15 mouse cellular contexts compared by ENCODE assay signal in genomic region chr10:80204055-80204454, GRCm38 (mm10). TPM values are rescaled to one million over a fixed set of nuclear protein-coding genes. Genes with fewer than 3 reads are reported as not detected.
A peak's percentile ranks its signal among the peaks of the same experiment; 100 is the strongest.
DNase-seq lines count a peak whose midpoint lies in the region; ATAC-seq and TF ChIP-seq lines count a peak whose summit lies in the region.
"Had no signal": no experiment of that assay in that cellular context is flagged by ENCODE, and none has a peak within 500 bp of the region (broad histone marks: within the 10 kb centered on the region; RNA-seq: fewer than 3 reads in every experiment).

No protein-coding gene starts in this region.

- intact Hi-C loops in left cerebral cortex, postnatal 4 days (cut with DNase I), result no loop called here

- H3K9me3 ChIP-seq in forebrain, embryonic 10.5 days, result no peaks in the 10 kb centered on the region
- H3K9me3 ChIP-seq in forebrain, postnatal 0 days (ENCODE audit: low read length), result no peaks in the 10 kb centered on the region
- H3K9me3 ChIP-seq in stomach, embryonic 14.5 days (ENCODE audit: control insufficient read depth, low read depth, low read length), result no peaks in the 10 kb centered on the region
- H3K9me3 ChIP-seq in stomach, postnatal 0 days (ENCODE audit: control insufficient read depth, low read length), result no peaks in the 10 kb centered on the region
- H3K9me3 ChIP-seq in midbrain, embryonic 11.5 days (ENCODE audit: control insufficient read depth, low read length), result no peaks in the 10 kb centered on the region
- H3K9me3 ChIP-seq: heart, embryonic 15.5 days; liver, embryonic 15.5 days; neural tube, embryonic 12.5 days had no signal

- H3K27ac ChIP-seq in forebrain, embryonic 10.5 days, result peak overlapping the region; percentile 79
- H3K27ac ChIP-seq in forebrain, postnatal 0 days (ENCODE audit: low read depth, low read length), result no peak overlapping the region
- no peak overlapping the region for H3K27ac ChIP-seq in stomach, embryonic 14.5 days (ENCODE audit: low read length)
- H3K27ac ChIP-seq in stomach, postnatal 0 days (replicated peaks), result no peak overlapping the region
- peak overlapping the region; percentile 71 for H3K27ac ChIP-seq in midbrain, embryonic 11.5 days (ENCODE audit: low read depth, low read length)
- H3K27ac ChIP-seq: heart, embryonic 15.5 days; liver, embryonic 15.5 days; neural tube, embryonic 12.5 days had no signal

- no peak for ATAC-seq in forebrain, postnatal 0 days
- no peak for ATAC-seq in stomach, embryonic 14.5 days (ENCODE audit: insufficient number of reproducible peaks, insufficient read depth, low FRiP score, low read depth)
- no peak for ATAC-seq in stomach, postnatal 0 days (ENCODE audit: low FRiP score, low TSS enrichment)
- ATAC-seq in midbrain, embryonic 11.5 days (ENCODE audit: low FRiP score), result 0 out of 2 replicates have a peak, but pooled peaks have one; percentile 8
- ATAC-seq: Patski had no signal

- WGBS in forebrain, embryonic 10.5 days, result 27% methylated on average over 7 of the region's 7 CpGs
- 13% methylated on average over 7 of the region's 7 CpGs for WGBS in forebrain, postnatal 0 days
- 23% methylated on average over 7 of the region's 7 CpGs for WGBS in stomach, embryonic 14.5 days
- WGBS in stomach, postnatal 0 days, result 22% methylated on average over 7 of the region's 7 CpGs
- 5% methylated on average over 7 of the region's 7 CpGs for WGBS in midbrain, embryonic 11.5 days

- no peak overlapping the region for H3K4me2 ChIP-seq in forebrain, postnatal 0 days (ENCODE audit: low read depth)
- no peak overlapping the region for H3K4me2 ChIP-seq in stomach, embryonic 14.5 days (replicated peaks; ENCODE audit: low read depth, low read length)
- no peak overlapping the region for H3K4me2 ChIP-seq in stomach, postnatal 0 days (replicated peaks; ENCODE audit: low read depth)
- H3K4me2 ChIP-seq in midbrain, embryonic 11.5 days, result no peak overlapping the region
- H3K4me2 ChIP-seq: heart, embryonic 15.5 days; liver, embryonic 15.5 days; neural tube, embryonic 12.5 days had no signal

- peaks cover 43% of the 10 kb centered on the region for H3K4me1 ChIP-seq in forebrain, embryonic 10.5 days
- H3K4me1 ChIP-seq in forebrain, postnatal 0 days (ENCODE audit: insufficient read depth), result peaks cover 5% of the 10 kb centered on the region; the same call in 1 of the 2 replicates
- H3K4me1 ChIP-seq in stomach, embryonic 14.5 days (ENCODE audit: control insufficient read depth, insufficient read depth, low read length), result no peaks in the 10 kb centered on the region
- no peaks in the 10 kb centered on the region for H3K4me1 ChIP-seq in stomach, postnatal 0 days (replicated peaks; ENCODE audit: control insufficient read depth, insufficient read depth)
- H3K4me1 ChIP-seq in midbrain, embryonic 11.5 days (ENCODE audit: control insufficient read depth, insufficient read depth, low read length), result peaks cover 36% of the 10 kb centered on the region
- H3K4me1 ChIP-seq: liver, embryonic 15.5 days had no signal

- H3K36me3 ChIP-seq in forebrain, embryonic 10.5 days (replicated peaks), result no peaks in the 10 kb centered on the region
- no peaks in the 10 kb centered on the region for H3K36me3 ChIP-seq in forebrain, postnatal 0 days (ENCODE audit: insufficient read depth)
- H3K36me3 ChIP-seq in stomach, embryonic 14.5 days (ENCODE audit: control insufficient read depth, insufficient read depth, low read length), result no peaks in the 10 kb centered on the region
- no peaks in the 10 kb centered on the region for H3K36me3 ChIP-seq in stomach, postnatal 0 days (ENCODE audit: control insufficient read depth, insufficient read depth, low read length)
- no peaks in the 10 kb centered on the region for H3K36me3 ChIP-seq in midbrain, embryonic 11.5 days (ENCODE audit: control insufficient read depth, insufficient read depth, low read length)
- H3K36me3 ChIP-seq: heart, embryonic 15.5 days; liver, embryonic 15.5 days; neural tube, embryonic 12.5 days had no signal

- H3K27me3 ChIP-seq in forebrain, embryonic 10.5 days (ENCODE audit: poor library complexity, severe bottlenecking), result peaks cover 28% of the 10 kb centered on the region
- no peaks in the 10 kb centered on the region for H3K27me3 ChIP-seq in forebrain, postnatal 0 days (ENCODE audit: insufficient read depth, low read length)
- H3K27me3 ChIP-seq in stomach, embryonic 14.5 days (ENCODE audit: control insufficient read depth, insufficient read depth, low read length), result no peaks in the 10 kb centered on the region
- no peaks in the 10 kb centered on the region for H3K27me3 ChIP-seq in stomach, postnatal 0 days (ENCODE audit: control insufficient read depth, insufficient read depth, low read length)
- no peaks in the 10 kb centered on the region for H3K27me3 ChIP-seq in midbrain, embryonic 11.5 days (ENCODE audit: control insufficient read depth, insufficient read depth, low read length)
- H3K27me3 ChIP-seq: neural tube, embryonic 12.5 days had no signal

- DNase-seq in forebrain, embryonic 10.5 days (ENCODE audit: extremely low spot score, low spot score), result no peak
- DNase-seq in forebrain, postnatal 0 days, result no peak
- no peak for DNase-seq in stomach, postnatal 0 days (ENCODE audit: low spot score)
- DNase-seq in midbrain, embryonic 11.5 days (ENCODE audit: low spot score, missing footprints), result peak; percentile 92
- DNase-seq in frontal cortex, postnatal 25 days (ENCODE audit: low spot score in 2 of 2), result no peak
- no peak for DNase-seq in retina, postnatal 1 day
- no peak for DNase-seq in left cerebral cortex, postnatal 4 days
- DNase-seq: cerebellum, adult 11-12 months; kidney, adult 2 months; kidney, postnatal 4 days had no signal

- no peak for TF ChIP-seq EP300 in stomach, postnatal 0 days (optimal IDR thresholded peaks at IDR 0.05)

- H3K9ac ChIP-seq in forebrain, postnatal 0 days, result no peak overlapping the region; the same call in 1 of the 2 replicates
- 0 out of 2 replicates have a peak overlapping the region, but pooled peaks have one; percentile 14 for H3K9ac ChIP-seq in stomach, embryonic 14.5 days (replicated peaks; ENCODE audit: low read depth, low read length)
- H3K9ac ChIP-seq in stomach, postnatal 0 days (ENCODE audit: low read length), result no peak overlapping the region
- peak overlapping the region; percentile 36; the same call in 1 of the 2 replicates for H3K9ac ChIP-seq in midbrain, embryonic 11.5 days (ENCODE audit: low read length)
- H3K9ac ChIP-seq: heart, embryonic 15.5 days; liver, embryonic 15.5 days; neural tube, embryonic 12.5 days had no signal

- TF ChIP-seq CTCF in forebrain, postnatal 0 days (IDR thresholded peaks at IDR 0.05; ENCODE audit: low read depth), result no peak
- TF ChIP-seq CTCF in stomach, postnatal 0 days (IDR thresholded peaks at IDR 0.05; ENCODE audit: low read depth), result no peak

- H3K4me3 ChIP-seq in forebrain, embryonic 10.5 days, result 0 out of 2 replicates have a peak overlapping the region, but pooled peaks have one; percentile 5
- H3K4me3 ChIP-seq in forebrain, postnatal 0 days (ENCODE audit: low read depth, low read length), result no peak overlapping the region
- H3K4me3 ChIP-seq in stomach, embryonic 14.5 days (ENCODE audit: low read depth, low read length), result no peak overlapping the region
- no peak overlapping the region for H3K4me3 ChIP-seq in stomach, postnatal 0 days (ENCODE audit: low read depth, low read length)
- H3K4me3 ChIP-seq in midbrain, embryonic 11.5 days (ENCODE audit: low read depth, low read length), result no peak overlapping the region
- H3K4me3 ChIP-seq: heart, embryonic 15.5 days; liver, embryonic 15.5 days; neural tube, embryonic 12.5 days had no signal

RNA-seq across cellular contexts. Expression of gene Mum1, which starts 22.2 kb away (rescaled TPM):
- 89.4 and 98.3 TPM in 2 replicates for polyA plus RNA-seq in forebrain, embryonic 10.5 days (2016; fragmentation: Nextera tagmentation; extraction: Ambion mirVana)
- total RNA-seq in forebrain, postnatal 0 days (2014; rRNA removed), result 57.6 and 60.7 TPM in 2 replicates
- polyA plus RNA-seq in forebrain, postnatal 0 days (2015; fragmentation: Nextera tagmentation; extraction: Ambion mirVana), result 41.1 and 50.4 TPM in 2 replicates
- 59.7 and 65.6 TPM in 2 replicates for polyA plus RNA-seq in stomach, embryonic 14.5 days (2014; fragmentation: Nextera tagmentation; extraction: Ambion mirVana)
- 23.1 and 23.9 TPM in 2 replicates for polyA plus RNA-seq in stomach, postnatal 0 days (2015; fragmentation: Nextera tagmentation; extraction: Ambion mirVana)
- polyA plus RNA-seq in midbrain, embryonic 11.5 days (2014; fragmentation: Nextera tagmentation; extraction: Ambion mirVana), result 134 and 142 TPM in 2 replicates
- total RNA-seq in left cerebral cortex, postnatal 4 days (2021), result 10 to 100 TPM; 53.9 to 55.2 TPM

RNA-seq across cellular contexts. Expression of gene Efna2, which starts 24.8 kb away (rescaled TPM):
- 23.2 and 24.2 TPM in 2 replicates for polyA plus RNA-seq in forebrain, embryonic 10.5 days (2016; fragmentation: Nextera tagmentation; extraction: Ambion mirVana)
- 29.0 and 30.9 TPM in 2 replicates for total RNA-seq in forebrain, postnatal 0 days (2014; rRNA removed)
- polyA plus RNA-seq in forebrain, postnatal 0 days (2015; fragmentation: Nextera tagmentation; extraction: Ambion mirVana), result 30.6 and 31.3 TPM in 2 replicates
- polyA plus RNA-seq in stomach, embryonic 14.5 days (2014; fragmentation: Nextera tagmentation; extraction: Ambion mirVana), result 12.2 and 12.5 TPM in 2 replicates
- 6.5 and 7.2 TPM in 2 replicates for polyA plus RNA-seq in stomach, postnatal 0 days (2015; fragmentation: Nextera tagmentation; extraction: Ambion mirVana)
- polyA plus RNA-seq in midbrain, embryonic 11.5 days (2014; fragmentation: Nextera tagmentation; extraction: Ambion mirVana), result 78.1 and 91.7 TPM in 2 replicates
- total RNA-seq in left cerebral cortex, postnatal 4 days (2021), result 10 to 100 TPM; 25.5 to 28.6 TPM

RNA-seq across cellular contexts. Expression of gene 1600002K03Rik, which starts 31.3 kb away (rescaled TPM):
- 9.8 and 10.7 TPM in 2 replicates for polyA plus RNA-seq in forebrain, embryonic 10.5 days (2016; fragmentation: Nextera tagmentation; extraction: Ambion mirVana)
- total RNA-seq in forebrain, postnatal 0 days (2014; rRNA removed), result 4.2 and 5.0 TPM in 2 replicates
- 5.0 and 6.0 TPM in 2 replicates for polyA plus RNA-seq in forebrain, postnatal 0 days (2015; fragmentation: Nextera tagmentation; extraction: Ambion mirVana)
- polyA plus RNA-seq in stomach, embryonic 14.5 days (2014; fragmentation: Nextera tagmentation; extraction: Ambion mirVana), result 12.5 and 13.9 TPM in 2 replicates
- 13.9 and 14.1 TPM in 2 replicates for polyA plus RNA-seq in stomach, postnatal 0 days (2015; fragmentation: Nextera tagmentation; extraction: Ambion mirVana)
- 8.0 and 8.7 TPM in 2 replicates for polyA plus RNA-seq in midbrain, embryonic 11.5 days (2014; fragmentation: Nextera tagmentation; extraction: Ambion mirVana)
- 1 to 10 TPM; 6.0 to 6.1 TPM for total RNA-seq in left cerebral cortex, postnatal 4 days (2021)

RNA-seq across cellular contexts. Expression of gene Cirbp, which starts 38.3 kb away (rescaled TPM):
- 90.9 and 116 TPM in 2 replicates for polyA plus RNA-seq in forebrain, embryonic 10.5 days (2016; fragmentation: Nextera tagmentation; extraction: Ambion mirVana)
- total RNA-seq in forebrain, postnatal 0 days (2014; rRNA removed), result 345 and 424 TPM in 2 replicates
- 834 and 838 TPM in 2 replicates for polyA plus RNA-seq in forebrain, postnatal 0 days (2015; fragmentation: Nextera tagmentation; extraction: Ambion mirVana)
- 92.7 and 105 TPM in 2 replicates for polyA plus RNA-seq in stomach, embryonic 14.5 days (2014; fragmentation: Nextera tagmentation; extraction: Ambion mirVana)
- 237 and 244 TPM in 2 replicates for polyA plus RNA-seq in stomach, postnatal 0 days (2015; fragmentation: Nextera tagmentation; extraction: Ambion mirVana)
- 81.5 and 87.1 TPM in 2 replicates for polyA plus RNA-seq in midbrain, embryonic 11.5 days (2014; fragmentation: Nextera tagmentation; extraction: Ambion mirVana)
- 100 to 1,000 TPM; 211 to 228 TPM for total RNA-seq in left cerebral cortex, postnatal 4 days (2021)

RNA-seq across cellular contexts. Expression of gene Ndufs7, which starts 44.9 kb away (rescaled TPM):
- polyA plus RNA-seq in forebrain, embryonic 10.5 days (2016; fragmentation: Nextera tagmentation; extraction: Ambion mirVana), result 309 and 314 TPM in 2 replicates
- total RNA-seq in forebrain, postnatal 0 days (2014; rRNA removed), result 162 and 212 TPM in 2 replicates
- 343 and 394 TPM in 2 replicates for polyA plus RNA-seq in forebrain, postnatal 0 days (2015; fragmentation: Nextera tagmentation; extraction: Ambion mirVana)
- 337 and 355 TPM in 2 replicates for polyA plus RNA-seq in stomach, embryonic 14.5 days (2014; fragmentation: Nextera tagmentation; extraction: Ambion mirVana)
- polyA plus RNA-seq in stomach, postnatal 0 days (2015; fragmentation: Nextera tagmentation; extraction: Ambion mirVana), result 400 and 403 TPM in 2 replicates
- polyA plus RNA-seq in midbrain, embryonic 11.5 days (2014; fragmentation: Nextera tagmentation; extraction: Ambion mirVana), result 209 and 229 TPM in 2 replicates
- 100 to 1,000 TPM; 124 to 125 TPM for total RNA-seq in left cerebral cortex, postnatal 4 days (2021)

Comparison
In these comparisons a context has a peak if more than half of its experiments do, and no peak if none do; other contexts are left out.
1. H3K27ac ChIP-seq: peak in forebrain, embryonic 10.5 days (single experiment) and midbrain, embryonic 11.5 days (single experiment); none in forebrain, postnatal 0 days (single experiment), stomach, embryonic 14.5 days (single experiment) and stomach, postnatal 0 days (single experiment).
2. H3K9ac ChIP-seq: peak in stomach, embryonic 14.5 days (single experiment) and midbrain, embryonic 11.5 days (single experiment); none in forebrain, postnatal 0 days (single experiment) and stomach, postnatal 0 days (single experiment).